Mouse (Mus musculus) frontal cortex, postnatal 36 days (tissue): ENCODE measurements around the gene Cnot6.

Source experiments
- DNase-seq, 2 experiments: peaks; one replicate each; pipeline ENCODE4 v3.0.0; 2022; ENCODE audit warnings: low spot score in 2 of 2

The Cnot6 gene

GRCm38 (mm10) chr11:49712555-49713335, at the start of gene Cnot6:
TSS of gene Cnot6 (minus strand) at chr11:49712723.
- peak; percentile 97 to 98 for DNase-seq

- DNase-seq, result no peak
Measured at GRCm38 (mm10) chr11:49761130-49761529, 48.6 kb upstream of the Cnot6 start.

GRCm38 (mm10) chr11:49758096-49758495, 45.6 kb upstream of the Cnot6 start:
- no peak for DNase-seq

GRCm38 (mm10) chr11:49754958-49755665, 42.6 kb upstream of the Cnot6 start:
- DNase-seq, result no peak

GRCm38 (mm10) chr11:49746756-49747155, 34.2 kb upstream of the Cnot6 start:
- DNase-seq, result no peak

- DNase-seq, result no peak
Measured at GRCm38 (mm10) chr11:49745839-49746238, 33.3 kb upstream of the Cnot6 start.

DNA sequence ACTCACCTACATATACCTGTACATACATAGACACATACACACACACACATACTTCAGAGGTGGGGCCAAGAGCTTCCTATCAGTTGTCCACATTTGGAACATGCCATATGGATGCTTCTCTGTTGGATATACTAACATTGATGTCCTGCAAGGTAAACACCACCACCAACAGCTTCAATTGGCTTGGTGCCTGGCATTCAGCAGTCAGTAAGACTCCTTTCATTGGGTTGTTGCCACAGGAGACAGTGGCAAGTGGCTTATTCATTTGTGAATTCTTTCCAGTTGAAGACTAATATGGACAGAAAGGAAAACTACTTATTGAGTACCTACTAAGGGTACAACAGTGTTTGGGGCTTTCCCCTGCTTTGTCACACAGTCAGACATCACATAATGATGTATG, 32.5 kb upstream of the Cnot6 start:
- no peak for DNase-seq

DNA sequence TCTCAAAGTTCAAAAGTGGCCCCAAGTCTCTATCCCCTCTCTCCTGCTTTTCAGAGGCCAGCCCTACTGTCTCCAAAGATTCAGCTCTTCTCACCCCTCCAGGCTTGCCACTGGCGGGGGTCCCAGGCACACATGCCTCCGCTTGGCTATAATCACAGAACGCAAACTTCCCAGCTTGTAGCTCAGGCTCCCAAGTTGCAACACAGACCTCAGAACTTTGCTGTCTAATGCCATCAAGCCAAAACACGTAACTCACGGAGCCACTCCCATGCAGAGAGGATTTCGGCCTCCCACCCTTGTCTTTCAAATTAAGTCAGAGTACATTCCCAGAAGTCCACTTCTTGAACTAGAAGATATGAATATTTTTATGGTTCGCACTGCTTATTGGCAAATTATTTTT, 31.1 kb upstream of the Cnot6 start:
- DNase-seq, result no peak

DNA sequence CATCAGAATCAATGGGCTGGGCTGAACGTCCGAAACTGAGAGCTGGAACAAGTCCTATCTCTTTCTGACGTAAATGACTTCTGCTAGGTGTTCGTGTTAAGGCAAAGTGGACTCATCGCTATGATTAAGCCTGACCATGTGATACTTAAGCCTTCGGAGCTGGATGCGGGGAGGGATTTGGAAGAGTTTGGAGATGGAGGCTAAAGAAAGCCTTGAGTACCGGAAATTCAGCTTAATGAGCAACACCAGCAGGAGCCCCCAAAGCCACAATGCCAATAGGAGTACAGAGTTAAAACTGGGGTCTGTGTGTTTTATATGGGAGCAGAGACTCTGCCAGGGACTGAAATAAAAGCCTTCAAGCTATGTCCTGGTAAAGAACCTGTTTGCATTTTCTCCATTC, 29.7 kb upstream of the Cnot6 start:
- DNase-seq, result no peak

DNA sequence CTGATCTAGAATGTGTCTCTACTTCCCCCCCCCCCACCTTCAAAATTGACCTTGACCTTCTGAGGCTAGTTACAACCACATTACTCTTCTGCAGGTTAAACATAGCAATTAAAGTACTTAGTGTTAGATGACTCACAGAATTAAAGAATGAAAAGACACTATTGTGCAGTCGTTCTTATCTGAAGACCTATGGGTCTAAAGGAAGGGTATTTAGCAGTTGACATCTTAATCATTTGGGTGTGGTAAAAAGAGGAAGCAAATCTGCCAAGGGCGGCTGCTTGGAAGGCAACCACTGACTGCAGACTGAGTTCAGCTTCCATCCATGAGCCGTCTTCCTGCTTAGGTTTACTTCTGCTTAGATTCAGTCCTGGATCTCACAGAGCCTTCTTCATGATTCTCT, 27.3 kb upstream of the Cnot6 start:
- DNase-seq, result no peak

- DNase-seq, result no peak
Measured at GRCm38 (mm10) chr11:49738659-49739406, 26.3 kb upstream of the Cnot6 start.

DNA sequence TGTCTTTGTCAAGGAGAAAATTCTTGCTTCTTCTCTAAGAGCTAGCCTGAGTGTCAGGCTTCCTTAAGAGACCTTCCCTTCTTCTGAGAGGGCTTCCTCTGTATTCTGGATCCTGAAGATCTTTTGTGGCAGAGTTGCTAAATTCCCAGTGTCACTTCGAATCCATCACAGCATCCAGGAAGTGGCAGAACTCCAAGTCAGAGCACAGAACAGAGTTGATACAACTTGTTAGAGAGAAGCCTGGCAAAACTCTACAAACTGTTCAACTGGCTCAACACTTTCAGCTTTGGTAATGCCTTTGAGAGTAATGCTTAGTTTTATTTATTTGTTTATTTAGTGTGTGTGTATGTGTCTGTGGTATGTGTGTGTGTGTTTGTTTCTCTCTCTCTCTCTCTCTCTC, 25.1 kb upstream of the Cnot6 start:
- no peak for DNase-seq

DNA sequence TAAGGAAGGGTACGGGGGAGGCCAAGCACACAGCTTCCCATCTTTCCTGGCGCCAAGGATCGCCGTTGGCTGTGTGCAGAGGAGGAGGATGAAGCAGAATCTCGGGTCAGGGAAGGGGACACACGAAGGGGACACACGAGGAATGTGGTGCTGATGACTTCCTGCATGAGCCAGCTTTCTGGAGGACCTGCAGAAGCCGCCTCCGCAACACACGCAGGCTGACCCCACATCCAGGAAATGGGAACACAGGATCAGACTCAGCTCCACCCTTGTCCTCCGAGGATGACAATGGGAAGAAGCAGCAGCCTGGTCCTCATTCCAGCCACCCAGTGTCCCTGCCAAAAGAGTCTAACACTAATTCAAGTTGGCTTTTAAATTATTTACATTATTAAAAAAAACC, 22.2 kb upstream of the Cnot6 start:
- DNase-seq, result no peak

GRCm38 (mm10) chr11:49730275-49730948, 17.9 kb upstream of the Cnot6 start:
- no peak for DNase-seq

DNA sequence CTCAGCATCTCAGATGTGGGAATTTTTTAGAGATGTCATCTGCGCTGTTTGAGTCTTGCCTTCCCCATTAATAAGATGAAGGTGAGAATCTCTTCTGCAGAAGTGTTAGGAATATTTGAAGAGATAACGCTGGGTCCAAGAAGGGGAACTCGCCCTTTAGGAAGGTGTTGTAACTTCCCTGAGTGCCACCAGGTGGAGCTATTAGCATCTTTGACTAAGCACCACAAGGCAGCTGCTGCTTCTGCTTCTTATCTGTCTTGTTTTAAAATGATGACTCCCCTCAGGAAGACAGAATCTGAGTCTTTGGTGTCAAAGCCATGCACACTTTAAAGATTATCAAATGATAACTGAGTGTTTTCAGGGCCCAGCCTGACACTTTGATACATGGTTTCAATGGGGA, 15.4 kb upstream of the Cnot6 start:
- peak; percentile 51 to 77 for DNase-seq

GRCm38 (mm10) chr11:49726800-49727199, 14.3 kb upstream of the Cnot6 start:
- DNase-seq, result no peak

- no peak for DNase-seq
Measured at GRCm38 (mm10) chr11:49724676-49725075, 12.2 kb upstream of the Cnot6 start.

- no peak for DNase-seq
Measured at GRCm38 (mm10) chr11:49723281-49723680, 10.8 kb upstream of the Cnot6 start.

DNA sequence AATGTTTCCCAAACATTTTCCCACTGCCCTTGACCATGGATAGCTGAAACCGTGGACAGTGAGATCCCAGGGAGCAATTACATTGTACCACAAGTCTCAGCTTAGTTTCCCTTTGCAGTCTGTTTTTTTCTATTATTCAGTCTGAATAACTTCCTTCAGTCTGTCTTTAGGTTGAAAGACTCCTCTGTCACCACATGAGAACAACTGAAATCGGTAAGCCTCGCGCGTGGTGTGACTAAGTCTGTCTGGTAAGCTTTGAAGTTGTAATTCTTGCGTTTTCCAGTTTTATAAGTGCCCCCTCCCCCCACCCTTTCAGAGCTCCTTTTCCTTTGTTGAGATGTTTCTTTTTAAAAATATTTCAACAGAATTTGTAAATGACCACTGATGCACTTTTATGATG, 10.2 kb upstream of the Cnot6 start:
- no peak for DNase-seq

- DNase-seq, result no peak
Measured at GRCm38 (mm10) chr11:49721358-49721757, 8.8 kb upstream of the Cnot6 start.

GRCm38 (mm10) chr11:49719466-49720151, 7.1 kb upstream of the Cnot6 start:
- no peak for DNase-seq
